Mouse (Mus musculus) left cerebral cortex, postnatal 36 days (tissue): ENCODE data around the gene Crispld2. TPM values are rescaled to one million over a fixed set of nuclear protein-coding genes. Genes with fewer than 3 reads are reported as not detected.

Experiments used
- DNase-seq, 2 experiments: peaks; one replicate each; pipeline ENCODE4 v3.0.0; 2021 to 2022; ENCODE audit warnings: low spot score in 2 of 2, mixed read lengths in 1 of 2
- intact Hi-C: fragments of 180-260 bp; cut with DNase I; formaldehyde crosslinking; loops from one replicate; pipeline ENCODE4 v1.15.1; 2025
- total RNA-seq, 2 experiments: library from RNA; stranded (reverse); gene quantifications; 2 replicates each; pipeline ENCODE4 v1.2.3; 2021

Crispld2 gene
- total RNA-seq = 1 to 10 TPM; 1.9 to 2.8 TPM

- intact Hi-C loops = loop anchor here (5.0 kb wide), 1 partner anchor 80 kb away; no protein-coding TSS in a partner anchor
- peak; percentile 37 to 47 for DNase-seq
Observed at GRCm38 (mm10) chr8:119992249-119992648, at the start of gene Crispld2. Gene Crispld2, plus strand, starts transcription at chr8:119992438.

GRCm38 (mm10) chr8:119943616-119944015 is 48.6 kb upstream of the Crispld2 start:
- intact Hi-C loops = loop anchor here (2.0 kb wide), 2 partner anchors 127 to 135 kb away; no protein-coding TSS in a partner anchor
- DNase-seq = no peak

- intact Hi-C loops = loop anchor here (2.0 kb wide), 2 partner anchors 127 to 135 kb away; no protein-coding TSS in a partner anchor
- DNase-seq = peak; percentile 69 to 81
Observed at GRCm38 (mm10) chr8:119944096-119944811, 48.0 kb upstream of the Crispld2 start.

GRCm38 (mm10) chr8:119946326-119946865 is 45.8 kb upstream of the Crispld2 start:
- no peak for DNase-seq
- intact Hi-C loops = no loop called here

GRCm38 (mm10) chr8:119947653-119948052 is 44.6 kb upstream of the Crispld2 start:
- intact Hi-C loops = no loop called here
- DNase-seq = no peak

GRCm38 (mm10) chr8:119948340-119948739 is 43.9 kb upstream of the Crispld2 start:
- DNase-seq = peak; percentile 31 to 37
- intact Hi-C loops = no loop called here

- no peak for DNase-seq
- intact Hi-C loops = loop anchor here (5.0 kb wide), 1 partner anchor 195 kb away; no protein-coding TSS in a partner anchor
Observed at GRCm38 (mm10) chr8:119952282-119952681, 40.0 kb upstream of the Crispld2 start.

- peak; percentile 53 to 56 for DNase-seq
- intact Hi-C loops = loop anchor here (5.0 kb wide), 1 partner anchor 195 kb away; no protein-coding TSS in a partner anchor
Observed at GRCm38 (mm10) chr8:119952747-119953146, 39.5 kb upstream of the Crispld2 start.

- intact Hi-C loops = no loop called here
- no peak for DNase-seq
Observed at GRCm38 (mm10) chr8:119955333-119955732, 36.9 kb upstream of the Crispld2 start.

GRCm38 (mm10) chr8:119958076-119958475 is 34.2 kb upstream of the Crispld2 start:
- intact Hi-C loops = no loop called here
- no peak for DNase-seq

GRCm38 (mm10) chr8:119960531-119961104 is 31.6 kb upstream of the Crispld2 start:
- DNase-seq = peak; percentile 55 to 64
- intact Hi-C loops = no loop called here

GRCm38 (mm10) chr8:119964859-119965258 is 27.4 kb upstream of the Crispld2 start:
- intact Hi-C loops = no loop called here
- DNase-seq = no peak

GRCm38 (mm10) chr8:119967435-119967834 is 24.8 kb upstream of the Crispld2 start:
- intact Hi-C loops = no loop called here

GRCm38 (mm10) chr8:119970169-119970568 is 22.1 kb upstream of the Crispld2 start:
- peak in 1 of 2 experiments; percentile 37 for DNase-seq
- intact Hi-C loops = no loop called here

More at GRCm38 (mm10) chr8:119967435-119967834, 24.8 kb upstream of the Crispld2 start:
- DNase-seq = no peak

GRCm38 (mm10) chr8:119972558-119972957 is 19.7 kb upstream of the Crispld2 start:
- intact Hi-C loops = no loop called here
- DNase-seq = no peak

- DNase-seq = no peak
- intact Hi-C loops = no loop called here
Observed at GRCm38 (mm10) chr8:119978770-119979381, 13.4 kb upstream of the Crispld2 start.

- intact Hi-C loops = no loop called here
- no peak for DNase-seq
Observed at GRCm38 (mm10) chr8:119981253-119981652, 11.0 kb upstream of the Crispld2 start.

GRCm38 (mm10) chr8:119984085-119984484 is 8.2 kb upstream of the Crispld2 start:
- DNase-seq = no peak
- intact Hi-C loops = no loop called here

GRCm38 (mm10) chr8:119986174-119986573 is 6.1 kb upstream of the Crispld2 start:
- intact Hi-C loops = no loop called here
- DNase-seq = no peak

GRCm38 (mm10) chr8:119988087-119988486 is 4.2 kb upstream of the Crispld2 start:
- intact Hi-C loops = no loop called here
- no peak for DNase-seq
